Mouse (Mus musculus): ENCODE measurements around the gene Btbd11. TPM values are rescaled to one million over a fixed set of nuclear protein-coding genes. Genes with fewer than 3 reads are reported as not detected.
A peak's percentile ranks its signal among the peaks of the same experiment; 100 is the strongest.

The Btbd11 gene
- polyA plus RNA-seq (2016; fragmentation: Nextera tagmentation; extraction: Ambion mirVana), result 10.0 and 12.1 TPM in 2 replicates

DNA sequence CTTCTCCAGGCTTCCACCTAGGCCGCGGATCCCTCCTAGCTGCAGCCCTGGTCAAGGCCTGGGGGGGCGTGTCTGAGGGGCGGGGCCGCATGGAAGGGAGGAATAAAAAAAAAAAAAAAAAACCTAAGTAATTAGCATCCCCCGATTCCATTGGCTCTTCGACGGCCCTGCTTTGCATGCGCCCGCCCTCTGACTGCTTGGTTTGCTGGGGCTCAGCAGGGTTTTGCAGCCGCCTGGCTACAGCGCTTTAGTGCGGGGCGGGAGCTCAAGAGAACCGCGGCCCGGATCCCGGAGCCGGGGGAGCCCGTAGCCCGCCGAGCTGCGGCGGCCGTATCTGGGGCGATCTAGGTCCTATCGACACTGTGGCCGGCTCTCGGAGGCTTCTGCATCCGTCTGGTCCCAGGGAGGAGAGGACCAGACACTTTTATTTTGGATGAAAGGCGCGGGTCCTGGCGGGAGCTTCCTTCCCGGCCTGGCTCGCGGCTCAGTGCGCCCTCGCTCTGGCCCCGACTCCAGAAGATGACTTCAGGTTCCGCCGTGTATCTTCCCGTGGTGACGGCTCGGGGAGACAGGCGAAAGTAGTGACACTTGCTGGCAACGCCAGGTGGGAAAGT is at the start of gene Btbd11:
Gene Btbd11, plus strand, starts transcription at position 210 of the 614 bp plus-strand sequence.
- peak within 1 kb of the TSS; percentile 69 for H3K4me3 ChIP-seq
- peak within 1 kb of the TSS; percentile 75 for H3K27ac ChIP-seq (replicated peaks)
- peaks cover 26% of the 10 kb centered on the region for H3K27me3 ChIP-seq
- H3K9me3 ChIP-seq, result no peaks in the 10 kb centered on the region
- H3K36me3 ChIP-seq, result no peaks in the 10 kb centered on the region
- H3K9ac ChIP-seq (replicated peaks), result peak within 1 kb of the TSS; percentile 71
- H3K4me1 ChIP-seq, result peaks cover 40% of the 10 kb centered on the region
- peak within 1 kb of the TSS; percentile 100 for H3K4me2 ChIP-seq (replicated peaks)
- peak; percentile 94 for ATAC-seq (ENCODE audit: low FRiP score, low read depth)
- WGBS, result under 1% methylated on average over 39 of the region's 46 CpGs

DNA sequence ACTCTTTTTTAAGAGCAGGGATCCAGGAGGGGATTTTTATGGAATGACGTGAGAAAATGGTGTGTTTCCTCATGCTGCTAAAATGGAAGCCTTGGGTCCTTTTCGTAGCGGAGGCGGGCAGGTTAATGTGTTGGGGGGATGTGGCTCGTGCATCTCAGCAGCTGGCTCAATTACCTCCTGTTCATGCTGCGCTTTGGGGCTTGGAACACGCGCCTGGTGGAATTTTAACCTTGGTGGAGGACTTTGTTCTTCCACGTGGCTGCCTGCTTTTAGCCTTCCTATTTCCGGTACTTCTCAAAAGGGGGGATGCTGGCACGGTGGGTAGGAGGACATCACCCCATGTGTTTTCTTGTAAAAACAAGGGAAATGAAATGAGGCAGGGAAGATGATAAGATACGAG is 47.9 kb upstream of the Btbd11 start:
- 78% methylated on average over 12 of the region's 12 CpGs for WGBS
- no peaks in the 10 kb centered on the region for H3K27me3 ChIP-seq
- H3K4me1 ChIP-seq, result no peaks in the 10 kb centered on the region
- no peaks in the 10 kb centered on the region for H3K36me3 ChIP-seq
- no peak overlapping the region for H3K4me2 ChIP-seq (replicated peaks)
- H3K27ac ChIP-seq (replicated peaks), result no peak overlapping the region
- no peak for ATAC-seq (ENCODE audit: low FRiP score, low read depth)
- no peak overlapping the region for H3K9ac ChIP-seq (replicated peaks)
- H3K9me3 ChIP-seq, result no peaks in the 10 kb centered on the region
- H3K4me3 ChIP-seq, result no peak overlapping the region

DNA sequence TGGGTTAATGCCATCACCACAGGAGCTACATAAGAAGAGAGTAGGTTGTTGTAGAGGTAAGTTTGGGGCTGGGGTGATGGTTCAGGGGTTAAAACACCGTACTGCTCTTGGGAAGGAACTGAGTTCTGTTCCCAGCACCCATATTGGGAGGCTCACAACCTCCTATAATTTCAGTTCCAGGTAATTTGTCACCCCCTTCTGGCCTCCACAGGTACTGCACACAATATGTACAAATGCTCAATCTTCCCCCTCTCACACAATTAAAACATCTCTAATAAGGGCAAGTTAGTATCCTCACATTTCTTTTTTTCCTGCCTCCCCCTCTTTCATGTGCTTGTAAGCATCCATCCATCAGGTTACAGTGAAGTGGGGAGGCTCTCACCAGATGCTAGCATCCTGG is 44.7 kb upstream of the Btbd11 start:
- Histone ChIP-seq H3K36me3 (no peaks in the 10 kb centered on the region), H3K4me2 (replicated peaks) (no peak overlapping the region), H3K4me1 (no peaks in the 10 kb centered on the region), H3K27me3 (no peaks in the 10 kb centered on the region), H3K9ac (replicated peaks) (no peak overlapping the region), H3K4me3 (no peak overlapping the region), H3K27ac (replicated peaks) (no peak overlapping the region), H3K9me3 (no peaks in the 10 kb centered on the region)
- 88% methylated on average over 1 of the region's 1 CpGs for WGBS
- no peak for ATAC-seq (ENCODE audit: low FRiP score, low read depth)

DNA sequence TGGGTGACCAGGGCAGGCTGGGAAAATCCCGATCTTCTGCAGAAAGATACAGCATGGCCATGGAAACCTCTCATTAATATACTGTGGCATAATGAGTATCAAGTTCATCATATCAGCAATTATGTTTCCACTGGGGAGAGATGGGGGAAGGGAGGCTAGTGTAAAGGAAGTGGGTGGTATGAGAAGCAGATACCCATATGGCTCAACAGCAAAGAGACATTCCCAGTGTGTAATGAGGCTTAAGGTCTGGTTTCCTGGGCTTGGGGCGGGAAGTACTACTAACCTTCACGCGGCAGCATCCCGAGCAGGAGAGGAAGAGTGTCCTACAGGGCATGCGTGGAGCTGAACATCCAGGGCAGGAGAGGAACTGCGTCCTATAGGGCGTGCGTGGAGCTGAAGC is 39.4 kb upstream of the Btbd11 start:
- Histone ChIP-seq H3K27ac (replicated peaks) (no peak overlapping the region), H3K4me1 (no peaks in the 10 kb centered on the region), H3K27me3 (no peaks in the 10 kb centered on the region), H3K4me3 (no peak overlapping the region), H3K36me3 (no peaks in the 10 kb centered on the region), H3K4me2 (replicated peaks) (no peak overlapping the region), H3K9ac (replicated peaks) (no peak overlapping the region), H3K9me3 (no peaks in the 10 kb centered on the region)
- no peak for ATAC-seq (ENCODE audit: low FRiP score, low read depth)
- 91% methylated on average over 9 of the region's 9 CpGs for WGBS

DNA sequence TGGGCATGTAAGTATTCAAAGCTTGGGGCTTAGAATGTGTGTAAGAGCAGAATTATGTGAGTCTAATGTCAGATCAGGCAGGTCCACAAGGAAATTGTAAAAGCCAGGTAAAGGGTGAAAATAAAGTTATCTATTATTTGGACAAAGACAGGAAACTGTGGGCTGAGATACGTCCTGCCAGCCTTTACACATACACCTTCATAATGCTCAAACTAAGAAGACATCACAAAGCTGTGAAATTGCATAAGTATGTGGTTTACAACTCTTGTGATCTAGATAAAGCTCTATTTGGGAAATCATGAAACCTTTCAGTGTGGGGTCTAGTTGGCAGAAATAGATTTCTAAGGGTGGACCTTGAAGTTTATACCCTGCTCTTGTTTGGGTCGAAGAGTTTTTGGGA is 34.1 kb upstream of the Btbd11 start:
- H3K9ac ChIP-seq (replicated peaks), result no peak overlapping the region
- H3K4me2 ChIP-seq (replicated peaks), result no peak overlapping the region
- H3K27ac ChIP-seq (replicated peaks), result no peak overlapping the region
- H3K9me3 ChIP-seq, result no peaks in the 10 kb centered on the region
- 89% methylated on average over 2 of the region's 2 CpGs for WGBS
- no peak overlapping the region for H3K4me3 ChIP-seq
- ATAC-seq (ENCODE audit: low FRiP score, low read depth), result no peak
- no peaks in the 10 kb centered on the region for H3K36me3 ChIP-seq
- H3K4me1 ChIP-seq, result no peaks in the 10 kb centered on the region
- no peaks in the 10 kb centered on the region for H3K27me3 ChIP-seq

DNA sequence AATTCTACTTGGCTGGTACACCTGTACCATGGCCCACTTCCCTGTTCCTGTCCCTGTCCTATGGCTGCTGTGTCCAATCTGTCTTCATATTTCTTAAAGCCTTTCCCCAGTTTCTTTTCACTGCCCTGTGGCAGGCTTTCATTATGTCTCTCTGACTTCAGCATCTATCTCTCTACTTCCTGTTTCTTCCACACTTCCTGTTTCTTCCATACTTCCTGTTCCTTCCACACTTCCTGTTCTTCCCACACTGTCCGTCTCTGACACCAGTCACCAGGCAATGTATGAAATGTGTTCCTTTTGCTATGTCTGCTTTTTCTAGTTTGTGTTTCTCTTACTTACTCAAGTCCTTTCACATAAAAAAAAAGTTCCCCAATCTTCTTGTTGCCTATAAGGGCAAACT is 32.3 kb upstream of the Btbd11 start:
- Histone ChIP-seq H3K36me3 (no peaks in the 10 kb centered on the region), H3K27me3 (no peaks in the 10 kb centered on the region), H3K4me2 (replicated peaks) (no peak overlapping the region), H3K4me3 (no peak overlapping the region), H3K27ac (replicated peaks) (no peak overlapping the region), H3K4me1 (no peaks in the 10 kb centered on the region), H3K9me3 (no peaks in the 10 kb centered on the region), H3K9ac (replicated peaks) (no peak overlapping the region)
- no peak for ATAC-seq (ENCODE audit: low FRiP score, low read depth)
- WGBS, result 85% methylated on average over 1 of the region's 1 CpGs

DNA sequence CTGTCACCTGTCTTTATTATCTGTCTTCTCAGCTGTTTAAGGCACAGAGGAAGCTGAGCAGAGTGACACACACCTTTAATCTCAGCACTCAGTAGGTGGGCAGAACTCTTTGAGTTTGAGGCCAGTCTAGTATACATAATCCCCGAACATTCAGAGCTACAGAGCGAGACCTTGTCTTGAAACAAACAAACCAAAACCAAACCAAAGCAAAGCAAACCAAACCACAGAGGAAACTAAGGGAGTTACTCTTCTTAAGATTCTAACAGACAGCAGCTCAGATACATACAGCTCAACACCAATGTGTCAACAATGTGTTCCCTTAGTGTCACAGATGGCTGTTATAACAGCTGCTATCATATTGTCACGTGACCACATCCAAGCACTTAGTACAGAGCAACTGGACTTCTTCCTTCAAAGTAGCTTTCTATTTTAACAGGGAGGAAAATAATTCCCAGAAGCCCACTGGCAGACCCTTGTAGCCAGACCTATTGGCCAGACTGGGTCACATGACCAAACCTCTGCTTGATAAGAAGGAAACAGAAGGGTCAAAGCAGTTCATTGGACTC is 27.0 kb upstream of the Btbd11 start:
- WGBS, result 85% methylated on average over 3 of the region's 3 CpGs
- H3K4me3 ChIP-seq, result no peak overlapping the region
- H3K27ac ChIP-seq (replicated peaks), result no peak overlapping the region
- ATAC-seq (ENCODE audit: low FRiP score, low read depth), result no peak
- H3K36me3 ChIP-seq, result no peaks in the 10 kb centered on the region
- H3K9me3 ChIP-seq, result no peaks in the 10 kb centered on the region
- no peaks in the 10 kb centered on the region for H3K4me1 ChIP-seq
- H3K4me2 ChIP-seq (replicated peaks), result no peak overlapping the region
- H3K27me3 ChIP-seq, result no peaks in the 10 kb centered on the region
- H3K9ac ChIP-seq (replicated peaks), result no peak overlapping the region

DNA sequence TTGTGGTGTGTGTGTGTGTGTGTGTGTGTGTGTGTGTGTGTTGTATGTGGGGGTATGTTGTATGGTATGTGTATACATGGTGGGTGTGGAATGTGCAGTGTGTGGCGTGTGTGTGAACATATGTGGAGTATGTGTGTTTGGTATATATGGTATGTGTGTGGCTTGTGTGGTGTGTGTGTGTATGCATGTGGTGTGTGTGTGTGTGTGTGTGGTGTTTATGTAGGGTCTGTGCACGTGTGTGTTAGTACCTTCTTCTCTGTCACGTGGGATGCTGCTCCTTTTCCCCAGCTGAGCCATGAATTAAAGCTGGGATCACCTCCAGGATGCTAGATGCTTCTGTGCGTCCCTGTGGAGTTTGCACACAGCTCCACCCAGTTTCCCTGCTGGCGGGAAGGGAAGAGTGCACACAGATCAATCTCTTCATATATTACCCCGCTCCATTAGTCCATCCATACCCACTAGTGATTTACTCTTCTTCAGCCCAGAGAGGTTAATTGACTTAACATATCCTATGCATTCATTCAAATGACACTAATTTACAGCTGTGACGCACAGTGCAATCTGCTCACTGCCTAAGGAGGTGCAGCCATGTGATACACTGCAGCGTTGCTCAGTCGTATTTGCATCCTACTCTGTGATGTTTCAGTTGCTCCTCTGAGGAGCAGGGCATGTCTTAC is 23.7 kb upstream of the Btbd11 start:
- H3K27ac ChIP-seq (replicated peaks), result no peak overlapping the region
- no peak overlapping the region for H3K4me3 ChIP-seq
- no peaks in the 10 kb centered on the region for H3K27me3 ChIP-seq
- WGBS, result 70% methylated on average over 9 of the region's 9 CpGs
- ATAC-seq (ENCODE audit: low FRiP score, low read depth), result no peak
- no peaks in the 10 kb centered on the region for H3K4me1 ChIP-seq
- no peaks in the 10 kb centered on the region for H3K9me3 ChIP-seq
- no peak overlapping the region for H3K9ac ChIP-seq (replicated peaks)
- no peak overlapping the region for H3K4me2 ChIP-seq (replicated peaks)
- no peaks in the 10 kb centered on the region for H3K36me3 ChIP-seq

DNA sequence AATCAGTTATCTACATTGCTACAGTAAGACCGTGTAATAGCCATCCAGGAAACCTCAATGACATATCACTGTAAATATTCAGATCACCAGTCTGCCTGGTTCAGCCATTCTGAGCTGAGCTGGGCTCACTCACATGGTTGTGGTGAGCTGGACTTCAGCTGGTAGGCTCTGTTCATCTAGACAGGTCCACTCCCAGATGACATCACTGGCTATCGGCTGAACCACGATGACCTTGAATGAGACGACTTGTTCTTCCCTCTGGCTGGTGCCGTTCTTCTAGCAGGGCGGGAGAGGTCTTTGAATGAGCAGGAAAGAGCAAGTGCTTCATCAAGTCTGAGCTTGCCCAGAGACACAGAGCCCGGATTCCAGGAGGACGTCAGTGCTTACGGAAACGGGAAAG is 19.7 kb upstream of the Btbd11 start:
- Histone ChIP-seq H3K4me2 (replicated peaks) (no peak overlapping the region), H3K27ac (replicated peaks) (no peak overlapping the region), H3K4me1 (no peaks in the 10 kb centered on the region), H3K27me3 (no peaks in the 10 kb centered on the region), H3K36me3 (no peaks in the 10 kb centered on the region), H3K4me3 (no peak overlapping the region), H3K9me3 (no peaks in the 10 kb centered on the region), H3K9ac (replicated peaks) (no peak overlapping the region)
- ATAC-seq (ENCODE audit: low FRiP score, low read depth), result no peak
- WGBS, result 89% methylated on average over 10 of the region's 10 CpGs

DNA sequence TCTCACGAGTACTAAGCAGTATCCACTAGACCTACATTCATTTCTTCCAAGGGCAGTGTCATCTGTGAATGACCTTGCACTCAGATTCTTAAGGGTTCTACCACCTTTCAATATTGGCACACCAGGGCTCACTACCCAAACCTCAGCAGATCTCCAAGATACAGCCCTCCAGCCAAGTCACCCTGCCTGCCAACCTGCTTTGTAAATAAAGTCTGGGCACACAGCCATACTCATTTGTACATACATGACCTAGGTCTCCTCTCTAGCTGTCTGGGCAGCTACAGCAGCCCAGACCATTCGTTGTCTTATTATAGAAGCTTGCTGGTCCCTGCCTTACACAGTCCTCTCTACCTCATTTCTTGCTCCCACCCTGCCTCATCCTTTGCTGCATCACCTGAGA is 15.3 kb upstream of the Btbd11 start:
- no peaks in the 10 kb centered on the region for H3K27me3 ChIP-seq
- H3K36me3 ChIP-seq, result no peaks in the 10 kb centered on the region
- H3K9me3 ChIP-seq, result no peaks in the 10 kb centered on the region
- no peak overlapping the region for H3K4me3 ChIP-seq
- no peak overlapping the region for H3K9ac ChIP-seq (replicated peaks)
- no peaks in the 10 kb centered on the region for H3K4me1 ChIP-seq
- no peak overlapping the region for H3K4me2 ChIP-seq (replicated peaks)
- ATAC-seq (ENCODE audit: low FRiP score, low read depth), result no peak
- no peak overlapping the region for H3K27ac ChIP-seq (replicated peaks)
- WGBS, result 74% methylated on average over 2 of the region's 2 CpGs

DNA sequence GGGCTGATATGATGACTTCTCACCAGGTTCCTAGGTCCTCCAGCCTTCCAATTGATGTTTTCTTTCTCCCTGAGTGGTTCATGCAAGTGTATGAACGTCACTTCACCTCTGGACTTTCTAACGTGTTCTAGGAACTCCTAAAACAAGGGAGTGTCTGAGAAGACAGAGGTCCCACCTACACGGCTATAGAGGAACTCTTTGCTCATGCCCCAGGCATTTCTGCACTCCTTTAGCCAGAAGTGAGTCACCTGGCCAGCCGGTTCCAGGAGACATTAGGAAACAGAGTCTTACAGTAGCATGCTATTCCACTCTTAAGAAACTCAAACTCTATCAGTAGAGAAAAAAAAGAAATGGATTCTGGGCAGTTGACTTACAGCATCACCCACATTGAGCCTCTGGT is 14.5 kb upstream of the Btbd11 start:
- 76% methylated on average over 4 of the region's 4 CpGs for WGBS
- Histone ChIP-seq H3K4me3 (no peak overlapping the region), H3K4me2 (replicated peaks) (no peak overlapping the region), H3K9ac (replicated peaks) (no peak overlapping the region), H3K36me3 (no peaks in the 10 kb centered on the region), H3K27me3 (no peaks in the 10 kb centered on the region), H3K9me3 (no peaks in the 10 kb centered on the region), H3K4me1 (no peaks in the 10 kb centered on the region), H3K27ac (replicated peaks) (no peak overlapping the region)
- ATAC-seq (ENCODE audit: low FRiP score, low read depth), result no peak

DNA sequence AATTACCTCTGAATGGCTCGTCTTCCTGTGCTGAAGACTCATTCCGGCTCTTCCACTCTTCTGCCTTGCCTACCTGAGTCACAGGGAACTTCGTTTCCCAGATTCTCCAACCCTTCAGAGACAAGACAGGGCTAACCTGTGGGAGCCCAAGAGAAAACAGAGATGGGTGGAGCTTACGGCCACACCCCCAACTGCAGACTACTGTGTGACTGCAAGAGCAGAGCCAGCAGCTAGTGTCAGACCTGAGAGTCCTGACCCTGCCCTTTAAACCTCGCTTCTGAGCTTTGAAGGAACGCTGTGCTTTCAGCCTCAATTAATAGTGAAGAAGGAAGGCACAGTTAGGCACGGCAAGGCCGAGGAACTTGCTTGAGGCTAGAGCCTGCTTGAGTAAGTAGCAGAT is 7.6 kb upstream of the Btbd11 start:
- no peaks in the 10 kb centered on the region for H3K36me3 ChIP-seq
- H3K9me3 ChIP-seq, result no peaks in the 10 kb centered on the region
- 0 out of 2 replicates have a peak, but pooled peaks cover 3% of the 10 kb centered on the region for H3K27me3 ChIP-seq
- H3K4me1 ChIP-seq, result 0 out of 2 replicates have a peak, but pooled peaks cover 3% of the 10 kb centered on the region
- H3K27ac ChIP-seq (replicated peaks), result no peak overlapping the region
- ATAC-seq (ENCODE audit: low FRiP score, low read depth), result no peak
- no peak overlapping the region for H3K4me2 ChIP-seq (replicated peaks)
- no peak overlapping the region for H3K4me3 ChIP-seq
- no peak overlapping the region for H3K9ac ChIP-seq (replicated peaks)
- WGBS, result 22% methylated on average over 8 of the region's 8 CpGs

All from midbrain, embryonic 12.5 days (tissue).